Mouse (Mus musculus) limb, embryonic 12.5 days (tissue): ENCODE measurements at regions not wholly inside any gene's neighbourhood (a gene's known extent, or its start where the extent isn't known, plus 50 kb on each side); places are given as distances from the start of the nearest gene placed in this dataset.
A peak's percentile ranks its signal among the peaks of the same experiment; 100 is the strongest.

Experiments used
- ATAC-seq: fragments of 200-750 bp; cut with Nextera tagmentation; 2 replicates; pipeline ENCODE4 v1.8.0; 2017; ENCODE audit warnings: low read depth, moderate TSS enrichment; ENCODE audit not compliant: insufficient number of reproducible peaks, insufficient read depth, low FRiP score, low TSS enrichment
- H3K27ac ChIP-seq: fragments of 300-500 bp; sonication (generic); 2 replicates; pipeline ENCODE4 v1.5.1; 2016; ENCODE audit warnings: mild to moderate bottlenecking, moderate library complexity
- H3K27me3 ChIP-seq: fragments of 300-500 bp; sonication (generic); 2 replicates; pipeline ENCODE4 v1.6.1; 2016; ENCODE audit warnings: mild to moderate bottlenecking, moderate library complexity
- H3K36me3 ChIP-seq: fragments of 300-500 bp; sonication (generic); 2 replicates; pipeline ENCODE4 v1.6.1; 2016; ENCODE audit warnings: mild to moderate bottlenecking, moderate library complexity
- H3K4me1 ChIP-seq: fragments of 300-500 bp; sonication (generic); replicated peaks from 2 replicates; pipeline ENCODE4 v1.6.1; 2016
- H3K4me2 ChIP-seq: fragments of 300-500 bp; sonication (generic); 2 replicates; pipeline ENCODE4 v1.6.1; 2016; ENCODE audit warnings: mild to moderate bottlenecking, moderate library complexity
- H3K4me3 ChIP-seq: fragments of 300-500 bp; sonication (generic); replicated peaks from 2 replicates; pipeline ENCODE4 v1.5.1; 2016; ENCODE audit warnings: mild to moderate bottlenecking
- H3K9ac ChIP-seq: fragments of 300-500 bp; sonication (generic); replicated peaks from 2 replicates; pipeline ENCODE4 v1.6.1; 2016; ENCODE audit warnings: mild to moderate bottlenecking, moderate library complexity
- H3K9me3 ChIP-seq: fragments of 300-500 bp; sonication (generic); 2 replicates; pipeline ENCODE4 v1.6.1; 2016; ENCODE audit warnings: mild to moderate bottlenecking, moderate library complexity
- WGBS: fragments of 180-500 bp; shearing (Covaris S2); methylation state at CpG from one replicate; pipeline ENCODE4 v1.1.7; 2016; 5-methylcytosine and 5-hydroxymethylcytosine counted together

GRCm38 (mm10) chr1:157755015-157755649 is 248.6 kb downstream of the Sec16b start:
- Histone ChIP-seq H3K4me1 (no peaks in the 10 kb centered on the region; the same call in 1 of the 2 replicates), H3K27me3 (no peaks in the 10 kb centered on the region), H3K4me3 (no peak overlapping the region), H3K36me3 (no peaks in the 10 kb centered on the region), H3K4me2 (no peak overlapping the region), H3K9me3 (no peaks in the 10 kb centered on the region), H3K27ac (no peak overlapping the region), H3K9ac (no peak overlapping the region)
- WGBS, result 47% methylated on average over 10 of the region's 10 CpGs
- no peak for ATAC-seq

GRCm38 (mm10) chr1:157756977-157757376 is 250.4 kb downstream of the Sec16b start:
- Histone ChIP-seq H3K27me3 (no peaks in the 10 kb centered on the region), H3K9ac (no peak overlapping the region), H3K4me3 (no peak overlapping the region), H3K4me1 (no peaks in the 10 kb centered on the region; the same call in 1 of the 2 replicates), H3K27ac (no peak overlapping the region), H3K9me3 (no peaks in the 10 kb centered on the region), H3K36me3 (no peaks in the 10 kb centered on the region), H3K4me2 (no peak overlapping the region)
- WGBS, result 41% methylated on average over 3 of the region's 3 CpGs
- ATAC-seq, result no peak

- ATAC-seq, result no peak
- Histone ChIP-seq H3K9me3 (no peaks in the 10 kb centered on the region), H3K9ac (no peak overlapping the region), H3K36me3 (no peaks in the 10 kb centered on the region), H3K4me1 (no peaks in the 10 kb centered on the region; the same call in 1 of the 2 replicates), H3K4me3 (no peak overlapping the region), H3K4me2 (no peak overlapping the region), H3K27ac (no peak overlapping the region), H3K27me3 (no peaks in the 10 kb centered on the region)
- 94% methylated on average over 1 of the region's 1 CpGs for WGBS
These were observed 251.8 kb downstream of the Sec16b start for GRCm38 (mm10) chr1:157758337-157758736.

GRCm38 (mm10) chr1:157768201-157768600 is 261.7 kb downstream of the Sec16b start:
- WGBS, result 29% methylated on average over 6 of the region's 6 CpGs
- H3K4me2 ChIP-seq, result no peak overlapping the region
- no peaks in the 10 kb centered on the region for H3K9me3 ChIP-seq
- no peaks in the 10 kb centered on the region for H3K36me3 ChIP-seq
- ATAC-seq, result no peak
- no peak overlapping the region for H3K4me3 ChIP-seq
- no peaks in the 10 kb centered on the region for H3K27me3 ChIP-seq
- H3K27ac ChIP-seq, result no peak overlapping the region
- no peak overlapping the region for H3K9ac ChIP-seq
- no peaks in the 10 kb centered on the region for H3K4me1 ChIP-seq

- Histone ChIP-seq H3K4me2 (no peak overlapping the region), H3K9me3 (no peaks in the 10 kb centered on the region), H3K36me3 (no peaks in the 10 kb centered on the region), H3K27me3 (0 out of 2 replicates have a peak, but pooled peaks cover 5% of the 10 kb centered on the region), H3K9ac (no peak overlapping the region), H3K4me3 (no peak overlapping the region), H3K4me1 (0 out of 2 replicates have a peak, but pooled peaks cover 9% of the 10 kb centered on the region), H3K27ac (no peak overlapping the region)
- no peak for ATAC-seq
- 81% methylated on average over 7 of the region's 7 CpGs for WGBS
These were observed 291.2 kb downstream of the Sec16b start for GRCm38 (mm10) chr1:157797711-157798110.

- Histone ChIP-seq H3K4me2 (peak overlapping the region; percentile 15; the same call in 1 of the 2 replicates), H3K36me3 (no peaks in the 10 kb centered on the region), H3K27ac (no peak overlapping the region), H3K4me3 (no peak overlapping the region), H3K27me3 (0 out of 2 replicates have a peak, but pooled peaks cover 5% of the 10 kb centered on the region), H3K9ac (no peak overlapping the region), H3K9me3 (no peaks in the 10 kb centered on the region), H3K4me1 (0 out of 2 replicates have a peak, but pooled peaks cover 9% of the 10 kb centered on the region)
- WGBS, result 35% methylated on average over 21 of the region's 21 CpGs
- ATAC-seq, result no peak
These were observed 292.3 kb downstream of the Sec16b start for GRCm38 (mm10) chr1:157798561-157799553.

GRCm38 (mm10) chr1:157801151-157801550 is 294.6 kb downstream of the Sec16b start:
- peaks cover 5% of the 10 kb centered on the region; the same call in 1 of the 2 replicates for H3K27me3 ChIP-seq
- no peak overlapping the region for H3K4me3 ChIP-seq
- no peaks in the 10 kb centered on the region for H3K9me3 ChIP-seq
- no peak overlapping the region for H3K9ac ChIP-seq
- no peaks in the 10 kb centered on the region for H3K36me3 ChIP-seq
- no peak overlapping the region for H3K4me2 ChIP-seq
- WGBS, result 70% methylated on average over 3 of the region's 3 CpGs
- ATAC-seq, result no peak
- H3K4me1 ChIP-seq, result 0 out of 2 replicates have a peak, but pooled peaks cover 9% of the 10 kb centered on the region
- H3K27ac ChIP-seq, result no peak overlapping the region

GRCm38 (mm10) chr1:157804229-157804628 is 297.7 kb downstream of the Sec16b start:
- WGBS, result 70% methylated on average over 3 of the region's 3 CpGs

GRCm38 (mm10) chr1:157806296-157806695 is 299.8 kb downstream of the Sec16b start:
- no peak for ATAC-seq
- Histone ChIP-seq H3K9me3 (no peaks in the 10 kb centered on the region), H3K9ac (no peak overlapping the region), H3K36me3 (no peaks in the 10 kb centered on the region), H3K27ac (no peak overlapping the region), H3K27me3 (no peaks in the 10 kb centered on the region; the same call in 1 of the 2 replicates), H3K4me1 (peaks cover 12% of the 10 kb centered on the region), H3K4me2 (no peak overlapping the region), H3K4me3 (no peak overlapping the region)
- 78% methylated on average over 1 of the region's 1 CpGs for WGBS

More at GRCm38 (mm10) chr1:157804229-157804628, 297.7 kb downstream of the Sec16b start:
- Histone ChIP-seq H3K27me3 (no peaks in the 10 kb centered on the region; the same call in 1 of the 2 replicates), H3K9ac (no peak overlapping the region), H3K4me1 (0 out of 2 replicates have a peak, but pooled peaks cover 3% of the 10 kb centered on the region), H3K9me3 (no peaks in the 10 kb centered on the region), H3K36me3 (no peaks in the 10 kb centered on the region), H3K27ac (no peak overlapping the region), H3K4me2 (no peak overlapping the region), H3K4me3 (no peak overlapping the region)
- no peak for ATAC-seq

GRCm38 (mm10) chr1:157809674-157810471 is 303.3 kb downstream of the Sec16b start:
- Histone ChIP-seq H3K9me3 (no peaks in the 10 kb centered on the region), H3K27ac (no peak overlapping the region), H3K4me3 (no peak overlapping the region), H3K27me3 (no peaks in the 10 kb centered on the region; the same call in 1 of the 2 replicates), H3K4me1 (peaks cover 12% of the 10 kb centered on the region), H3K9ac (no peak overlapping the region), H3K36me3 (no peaks in the 10 kb centered on the region), H3K4me2 (no peak overlapping the region)
- WGBS, result 52% methylated on average over 8 of the region's 8 CpGs
- ATAC-seq, result no peak
